In the genomic region with DNA sequence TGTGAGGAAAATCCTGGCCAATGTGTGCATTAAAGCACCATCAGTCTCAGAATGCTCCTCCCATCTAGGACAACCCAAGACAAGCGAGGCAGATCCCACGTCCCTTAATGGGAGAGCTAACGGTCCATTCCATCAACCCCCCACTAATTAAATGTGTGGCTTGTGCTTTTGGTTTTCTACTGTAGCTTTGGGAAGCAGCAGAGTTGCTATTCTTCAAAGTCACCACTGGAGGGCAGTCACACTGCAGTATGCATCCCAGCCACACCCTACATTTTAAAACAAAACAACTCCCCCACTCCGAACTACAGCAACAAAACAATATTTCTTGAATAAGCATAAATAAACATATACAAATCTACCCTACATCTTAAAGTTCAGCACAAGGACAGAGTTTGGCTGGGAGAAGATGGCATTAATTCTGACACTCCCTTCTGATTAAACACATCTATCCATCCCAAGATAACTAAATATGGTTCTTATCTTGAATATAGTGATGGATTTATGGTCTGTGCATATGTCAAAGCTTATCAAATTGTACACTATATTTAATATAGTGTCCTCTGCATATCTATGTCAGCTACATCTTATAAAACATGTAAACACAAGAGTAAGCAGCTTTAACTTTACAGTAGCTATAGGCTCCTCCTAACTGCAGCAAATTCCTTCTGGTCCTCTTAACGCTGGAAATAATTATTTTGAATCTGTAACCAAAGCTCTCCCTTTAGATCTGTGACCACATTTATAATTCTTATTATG, we compare ENCODE assay signal across 7 mouse cellular contexts.
DNase-seq lines count a peak whose midpoint lies in the region; TF ChIP-seq lines count a peak whose summit lies in the region.

No protein-coding gene starts in this region.

- no peak overlapping the region for H3K4me3 ChIP-seq in layer of hippocampus, adult 2 months

- TF ChIP-seq CTCF in layer of hippocampus, adult 2 months (conservative IDR thresholded peaks at IDR 0.05), result peak; percentile 97

- peak in 1 of 2 experiments; percentile 51 for DNase-seq in layer of hippocampus, adult 2 months (ENCODE audit: low spot score in 2 of 2)
- DNase-seq in layer of hippocampus, adult 9-11 months, result no peak
- peak; percentile 79 for DNase-seq in NIH3T3 (ENCODE audit: low read depth)
- DNase-seq in cerebellum, postnatal 36 days, result peak; percentile 42 to 59
- peak; percentile 23 for DNase-seq in kidney, postnatal 10 days
- DNase-seq in splenic B cell, adult 2 months (ENCODE audit: low read depth, low spot score), result peak; percentile 1
- no peak for DNase-seq in left cerebral cortex, adult 9 months (ENCODE audit: low spot score in 2 of 2)

- peak overlapping the region; percentile 73 for H3K27ac ChIP-seq in layer of hippocampus, adult 2 months

- H3K27me3 ChIP-seq in splenic B cell, adult 2 months (ENCODE audit: control insufficient read depth, insufficient read depth, low read length, poor library complexity, severe bottlenecking), result no peaks in the 10 kb centered on the region

- H3K36me3 ChIP-seq in splenic B cell, adult 2 months (ENCODE audit: control insufficient read depth, insufficient read depth, low read length, poor library complexity, severe bottlenecking), result no peaks in the 10 kb centered on the region

Comparison
In these comparisons a context has a peak if more than half of its experiments do, and no peak if none do; other contexts are left out.
1. DNase-seq: peak in NIH3T3 (single experiment), cerebellum, postnatal 36 days (2 of 2), kidney, postnatal 10 days (single experiment) and splenic B cell, adult 2 months (single experiment); none in layer of hippocampus, adult 9-11 months (single experiment) and left cerebral cortex, adult 9 months (0 of 2).